Mouse (Mus musculus): ENCODE measurements around the gene Dhx35.

Gene Dhx35

GRCm38 (mm10) chr2:158803575-158803974, 9.0 kb downstream of the Dhx35 start:
- no peak for DNase-seq (ENCODE audit: low spot score in 2 of 2)

GRCm38 (mm10) chr2:158815686-158816085, 21.1 kb downstream of the Dhx35 start:
- DNase-seq (ENCODE audit: low spot score in 2 of 2) = no peak

GRCm38 (mm10) chr2:158816239-158816638, 21.6 kb downstream of the Dhx35 start:
- DNase-seq (ENCODE audit: low spot score in 2 of 2) = no peak

DNA sequence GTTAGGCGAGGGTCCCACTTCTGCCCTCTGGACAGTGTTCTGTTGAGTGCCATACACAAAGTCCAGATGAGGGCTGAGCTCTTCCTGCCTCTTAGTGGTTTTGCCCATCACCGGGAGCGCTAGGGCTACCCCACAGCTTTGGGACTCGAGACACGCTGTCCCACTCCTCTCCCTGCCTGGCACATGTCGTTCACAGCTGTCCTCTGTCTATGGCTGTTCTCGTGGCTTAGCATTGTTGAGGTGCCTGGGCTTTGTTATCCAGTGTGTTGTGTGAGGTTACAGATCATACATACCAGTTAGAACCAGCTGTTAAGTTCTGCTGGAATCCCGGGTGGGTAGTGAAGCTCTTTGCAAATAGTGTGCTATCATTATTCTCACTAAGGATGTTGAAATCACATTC, 23.1 kb downstream of the Dhx35 start:
- no peak for DNase-seq (ENCODE audit: low spot score in 2 of 2)

DNA sequence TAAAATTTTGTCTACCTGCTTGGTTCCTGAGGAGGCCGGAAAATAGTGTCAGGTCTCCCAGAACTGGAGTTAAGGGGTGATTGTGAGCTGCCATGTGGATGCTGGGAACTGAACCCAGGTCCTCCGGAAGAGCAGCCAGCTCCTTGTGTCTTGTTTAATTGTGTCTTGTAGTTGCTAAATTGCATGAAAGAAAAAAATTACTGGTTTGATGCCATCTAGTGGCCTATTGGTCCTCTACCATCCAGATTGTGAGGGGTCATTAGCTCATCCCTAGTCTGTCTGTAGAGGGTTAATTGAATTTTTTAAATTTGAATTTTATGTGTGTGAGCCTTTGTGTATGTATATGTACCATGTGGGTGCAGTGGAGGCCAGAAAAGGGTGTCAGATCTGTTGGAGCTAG, 33.5 kb downstream of the Dhx35 start:
- DNase-seq (ENCODE audit: low spot score in 2 of 2) = no peak

- DNase-seq (ENCODE audit: low spot score in 2 of 2) = no peak
These were observed 35.1 kb downstream of the Dhx35 start for GRCm38 (mm10) chr2:158829746-158830145.

- DNase-seq (ENCODE audit: low spot score in 2 of 2) = no peak
These were observed 38.6 kb downstream of the Dhx35 start for GRCm38 (mm10) chr2:158833221-158833620.

GRCm38 (mm10) chr2:158833645-158834044, 39.0 kb downstream of the Dhx35 start:
- DNase-seq (ENCODE audit: low spot score in 2 of 2) = no peak

- DNase-seq (ENCODE audit: low spot score in 2 of 2) = no peak
These were observed 48.7 kb downstream of the Dhx35 start for GRCm38 (mm10) chr2:158843287-158843686.

DNA sequence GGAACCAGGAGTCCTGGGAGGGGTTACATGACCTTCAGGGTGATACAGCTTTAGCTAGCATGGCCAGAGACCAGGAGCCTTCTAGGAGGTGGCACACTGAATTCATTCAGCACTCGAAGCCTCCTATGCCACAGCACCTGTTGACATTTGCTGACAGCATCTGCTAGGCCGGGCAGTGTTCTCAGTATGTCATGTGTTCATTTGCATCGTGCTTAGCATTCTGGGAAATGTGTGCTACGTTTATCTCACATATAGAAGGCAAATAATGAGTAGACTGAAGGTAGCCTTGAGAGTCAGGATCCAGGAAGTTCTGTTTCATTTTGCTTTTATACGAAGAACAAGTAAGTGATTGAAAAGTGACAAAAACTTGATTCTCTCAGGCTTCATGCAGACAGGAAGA, 50.4 kb downstream of the Dhx35 start:
- no peak for DNase-seq (ENCODE audit: low spot score in 2 of 2)

DNA sequence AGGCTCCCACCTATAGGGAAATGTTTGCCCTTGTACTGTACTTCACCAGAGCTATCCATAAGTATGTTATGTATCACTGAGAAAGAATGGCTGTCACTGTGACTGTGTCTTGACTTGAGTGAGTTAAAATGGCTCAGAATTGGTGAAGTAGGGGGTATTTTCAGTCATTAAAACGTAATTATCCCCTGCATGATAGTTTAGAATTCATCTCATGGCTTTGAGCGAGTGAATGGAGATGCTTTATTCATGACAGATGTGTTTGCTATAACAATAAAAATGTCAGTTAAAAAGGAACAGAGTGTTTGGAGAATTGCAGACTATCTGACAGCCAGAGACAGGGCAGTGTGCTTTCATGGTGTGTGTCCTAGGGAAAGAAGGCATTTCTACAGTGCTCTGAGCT, 51.6 kb downstream of the Dhx35 start:
- no peak for DNase-seq (ENCODE audit: low spot score in 2 of 2)

DNA sequence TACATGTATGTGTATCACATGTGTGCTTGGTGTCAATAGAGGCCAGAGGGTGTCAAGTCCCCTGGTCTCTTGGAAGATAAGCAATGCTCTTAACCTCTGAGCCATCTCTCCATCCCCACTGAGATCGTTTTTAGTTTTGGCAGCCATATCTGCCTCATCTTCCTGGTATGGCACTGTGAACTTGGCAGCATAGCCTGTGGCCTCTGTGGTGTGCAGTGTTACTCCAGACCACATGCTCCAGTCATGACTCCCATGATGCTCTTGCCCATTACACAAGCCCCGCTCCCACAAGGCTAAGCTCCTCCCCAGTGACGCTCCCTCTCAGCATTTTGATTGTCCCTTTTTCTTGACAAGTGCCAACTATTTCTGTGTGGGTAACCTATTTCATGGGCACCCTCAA, 53.4 kb downstream of the Dhx35 start:
- DNase-seq (ENCODE audit: low spot score in 2 of 2) = no peak

DNA sequence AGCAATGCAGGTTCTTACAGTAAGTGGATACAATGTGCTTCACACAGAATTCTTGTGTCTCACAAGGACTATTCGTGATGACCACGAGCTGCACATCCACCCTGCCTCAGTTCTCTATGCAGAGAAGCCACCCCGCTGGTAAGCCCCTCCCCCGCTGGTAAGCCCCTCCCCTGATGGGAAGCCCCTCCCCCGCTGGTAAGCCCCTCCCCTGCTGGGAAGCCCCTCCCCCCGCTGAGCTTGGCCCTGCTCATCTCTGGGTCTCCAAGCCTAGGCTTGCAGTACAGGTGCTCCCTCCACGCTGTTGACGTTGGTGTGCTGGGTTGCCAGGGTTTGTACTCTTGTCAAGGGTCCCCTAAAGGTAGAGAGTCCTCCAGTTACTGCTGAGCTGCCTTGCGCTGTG, 54.8 kb downstream of the Dhx35 start:
- no peak for DNase-seq (ENCODE audit: low spot score in 2 of 2)

GRCm38 (mm10) chr2:158852579-158852978, 58.0 kb downstream of the Dhx35 start:
- peak; percentile 4 to 25 for DNase-seq (ENCODE audit: low spot score in 2 of 2)

- no peak for DNase-seq (ENCODE audit: low spot score in 2 of 2)
These were observed 62.4 kb downstream of the Dhx35 start for GRCm38 (mm10) chr2:158856896-158857499.

GRCm38 (mm10) chr2:158857579-158857978, 63.0 kb downstream of the Dhx35 start:
- DNase-seq (ENCODE audit: low spot score in 2 of 2) = no peak

GRCm38 (mm10) chr2:158861115-158861514, 66.5 kb downstream of the Dhx35 start:
- DNase-seq (ENCODE audit: low spot score in 2 of 2) = no peak

GRCm38 (mm10) chr2:158863341-158864125, 68.9 kb downstream of the Dhx35 start:
- DNase-seq (ENCODE audit: low spot score in 2 of 2) = peak; percentile 13 to 39

- no peak for DNase-seq (ENCODE audit: low spot score in 2 of 2)
These were observed 69.5 kb downstream of the Dhx35 start for GRCm38 (mm10) chr2:158864126-158864458.

- peak; percentile 36 to 61 for DNase-seq (ENCODE audit: low spot score in 2 of 2)
These were observed 70.8 kb downstream of the Dhx35 start for GRCm38 (mm10) chr2:158865358-158865757.

DNA sequence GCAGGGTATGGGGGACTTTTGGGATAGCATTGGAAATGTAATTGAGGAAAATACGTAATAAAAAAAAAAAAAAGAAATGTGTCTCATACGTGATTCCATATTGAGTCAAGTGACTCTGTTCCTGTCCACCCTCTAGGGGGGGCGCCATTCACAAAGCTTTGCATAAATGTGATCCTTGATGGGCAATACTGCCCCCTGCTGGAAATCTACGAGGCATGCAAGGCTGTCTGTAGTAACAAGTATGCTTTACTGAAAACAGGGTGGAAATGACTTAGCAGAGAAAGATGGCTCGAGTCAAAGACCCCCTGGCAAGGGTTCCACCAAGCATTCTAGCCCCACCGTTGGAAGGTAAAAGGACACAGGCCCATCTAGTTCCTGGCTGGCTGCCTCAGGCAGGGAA, 92.0 kb downstream of the Dhx35 start:
- peak in 1 of 2 experiments; percentile 14 for DNase-seq (ENCODE audit: low spot score in 2 of 2)

DNA sequence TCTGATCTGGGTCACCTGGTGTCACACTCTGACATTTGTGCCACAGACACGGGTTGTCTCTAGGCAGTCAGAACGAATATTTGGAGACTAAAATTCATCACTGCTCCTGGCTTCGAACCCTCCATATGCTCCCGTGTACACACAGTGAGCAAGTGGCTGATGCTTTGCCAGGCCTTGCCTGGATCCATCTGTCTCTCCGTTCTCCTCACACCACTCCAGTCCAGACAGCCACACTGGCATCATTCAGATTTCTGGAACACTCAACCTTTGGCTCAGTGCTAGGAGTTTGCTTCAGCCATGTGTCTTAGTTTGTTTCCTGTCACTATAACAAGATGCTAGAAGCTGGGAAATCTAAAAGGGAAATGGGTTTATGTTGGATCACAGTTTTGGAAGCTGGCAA, 93.9 kb downstream of the Dhx35 start:
- DNase-seq (ENCODE audit: low spot score in 2 of 2) = no peak

GRCm38 (mm10) chr2:158889201-158889600, 94.6 kb downstream of the Dhx35 start:
- DNase-seq (ENCODE audit: low spot score in 2 of 2) = no peak

DNA sequence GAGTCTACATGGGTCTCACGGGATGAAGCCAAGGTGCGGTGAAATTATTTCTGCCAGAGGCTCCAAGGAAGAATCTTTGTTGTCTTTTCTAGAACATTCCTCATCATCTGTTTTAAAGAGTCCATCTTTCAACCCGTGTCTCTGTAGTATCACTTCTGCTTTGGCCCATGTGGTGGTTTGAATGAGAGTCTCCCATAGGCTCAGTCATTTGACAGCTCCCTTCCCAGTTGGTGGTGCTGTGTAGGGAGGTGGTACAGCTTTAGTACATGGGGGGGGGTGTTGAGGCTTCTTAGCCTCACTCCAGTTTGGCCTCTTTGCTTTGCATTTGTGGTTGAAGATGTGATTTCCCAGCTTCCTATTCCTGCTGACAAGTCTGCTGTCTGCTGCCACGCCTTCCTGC, 96.7 kb downstream of the Dhx35 start:
- DNase-seq (ENCODE audit: low spot score in 2 of 2) = no peak
